Mouse (Mus musculus): ENCODE results near the gene Fkbp15.

Fkbp15 gene

DNA sequence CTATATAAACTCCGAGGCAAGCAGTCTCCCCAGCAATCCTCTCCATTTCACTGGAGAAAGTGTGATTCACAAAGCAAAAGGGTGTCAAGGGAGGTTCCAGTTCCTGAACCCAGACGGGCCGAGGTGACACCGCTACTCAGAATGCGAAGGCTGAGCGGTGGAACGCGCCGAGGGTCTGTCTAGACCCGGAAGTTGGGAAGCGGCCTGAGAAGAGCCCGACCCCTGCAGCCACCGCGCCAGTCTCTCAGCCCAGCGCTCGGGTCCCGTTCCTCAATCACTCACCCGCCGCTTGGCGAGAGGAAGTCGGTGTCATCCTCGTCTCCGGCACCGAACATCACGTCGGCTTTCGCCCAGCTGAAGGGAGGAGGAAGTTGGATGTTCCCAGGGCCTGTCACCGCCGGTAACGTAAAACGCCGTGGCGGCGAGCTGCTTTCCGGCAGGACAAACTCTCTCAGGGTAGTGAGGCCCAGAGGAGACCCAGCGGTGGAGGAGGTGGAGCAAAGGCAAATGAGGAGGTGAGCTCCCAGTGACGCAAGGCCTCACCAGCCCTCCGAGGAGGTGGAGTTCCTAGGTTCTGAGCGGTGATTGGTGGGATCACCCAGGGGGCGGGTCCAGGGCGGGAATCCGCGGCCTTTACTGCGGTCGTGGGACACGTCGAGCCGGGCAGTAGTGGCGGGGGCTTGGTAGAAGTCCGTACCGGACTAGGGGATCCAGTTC lies at the start of gene Fkbp15, which contains the start of gene Slc31a1:
Gene Fkbp15 (minus strand): TSS at position 461 of the 717 bp plus-strand sequence.
Gene Slc31a1 (plus strand): TSS at position 640 of the 717 bp plus-strand sequence.
- peak; percentile 96 to 97 for DNase-seq

DNA sequence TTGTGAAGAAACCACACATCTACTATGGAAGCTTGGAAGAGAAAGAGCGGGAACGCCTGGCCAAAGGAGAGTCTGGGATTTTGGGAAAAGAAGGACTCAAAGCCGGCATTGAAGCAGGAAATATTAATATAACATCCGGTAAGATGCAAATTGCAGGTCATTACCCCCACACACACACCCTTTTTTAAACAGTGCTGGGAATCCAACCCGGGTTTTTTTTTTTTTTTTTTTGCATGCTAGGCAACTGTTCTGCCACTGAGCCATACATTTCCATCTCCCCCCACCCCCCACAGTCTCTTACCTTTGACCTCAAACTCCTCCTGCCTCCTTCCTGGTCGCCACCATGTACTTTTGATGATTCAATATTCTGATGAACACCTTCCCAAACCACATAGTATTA lies 49.3 kb upstream of the Fkbp15 start:
- no peak for DNase-seq

DNA sequence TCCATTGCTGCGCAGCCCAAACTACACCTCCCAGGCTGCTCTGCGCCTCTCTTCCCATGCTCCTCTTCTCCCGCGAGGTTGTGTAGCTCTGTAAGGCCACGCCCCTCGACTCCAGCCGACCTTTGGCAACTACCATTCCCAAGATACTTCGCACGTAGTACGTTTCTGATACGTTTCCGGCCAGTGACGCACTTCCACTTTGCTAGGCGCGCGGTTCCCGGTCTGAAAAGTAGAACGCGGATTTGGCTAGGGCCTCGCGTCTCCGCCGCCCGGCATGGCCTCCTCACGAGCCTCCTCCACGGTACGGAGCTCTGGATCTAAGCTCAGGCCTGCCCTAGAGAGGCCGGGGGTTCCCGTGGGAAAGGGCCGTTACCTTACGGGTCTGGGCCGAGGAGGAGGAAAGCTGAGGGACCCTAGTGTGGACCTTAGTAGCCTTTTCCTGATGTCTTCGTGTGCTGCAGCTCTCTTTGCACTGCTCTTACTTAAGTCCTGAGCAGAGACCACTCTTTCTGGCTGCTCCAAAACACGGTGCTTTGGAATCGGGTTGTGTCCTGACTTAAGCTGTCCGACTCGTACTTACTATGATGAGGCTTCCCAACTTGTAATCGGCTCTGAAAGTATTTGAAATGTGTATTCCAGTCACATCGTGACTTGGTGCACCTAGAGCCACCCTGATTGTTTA lies 48.4 kb upstream of the Fkbp15 start, which contains the start of the genes Cdc26 and Prpf4:
Gene Cdc26 (minus strand): TSS at position 42 of the 682 bp plus-strand sequence.
Gene Prpf4 (plus strand): TSS at position 197 of the 682 bp plus-strand sequence.
- peak; percentile 99 for DNase-seq

DNA sequence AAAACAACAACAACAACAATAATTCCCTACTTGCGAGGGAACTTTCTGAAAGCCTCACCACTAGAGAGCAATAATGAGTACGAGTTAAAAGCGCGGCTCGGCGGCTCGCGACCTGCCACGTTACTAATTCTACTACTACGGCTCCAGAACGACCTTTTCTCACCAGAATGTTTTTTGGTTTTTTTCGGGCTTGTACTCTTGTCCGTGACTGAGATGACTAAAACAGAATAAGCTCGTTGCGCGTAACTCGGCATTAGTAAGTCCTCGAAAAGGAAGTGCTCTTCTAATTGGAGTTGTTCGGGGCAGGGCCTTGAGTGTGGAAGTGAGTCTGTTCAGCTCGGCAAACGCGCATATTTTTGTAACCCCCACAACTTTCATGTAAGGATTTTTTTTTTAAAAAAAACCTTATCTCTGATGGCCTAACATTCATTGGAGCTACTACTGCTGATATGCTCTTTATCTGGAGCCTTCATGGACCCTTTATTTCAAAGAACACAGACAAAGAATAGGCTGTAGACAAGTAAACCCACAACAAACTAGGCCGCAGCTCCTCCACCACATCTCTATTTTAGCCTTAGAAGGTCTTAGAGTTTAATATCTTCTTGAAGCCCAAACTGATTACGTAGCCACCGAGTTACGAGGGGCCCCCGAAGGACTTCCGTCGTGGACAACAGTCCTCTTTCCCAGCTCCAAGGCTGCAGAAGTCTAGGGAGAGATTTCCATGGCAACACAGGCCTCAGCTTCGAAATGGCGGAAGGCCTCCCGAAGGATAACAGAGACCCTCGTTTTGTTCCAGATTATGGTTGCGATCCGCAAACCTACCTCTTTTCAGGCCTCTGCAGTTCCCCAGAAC lies 47.6 kb upstream of the Fkbp15 start:
- DNase-seq, result peak; percentile 68 to 80

DNA sequence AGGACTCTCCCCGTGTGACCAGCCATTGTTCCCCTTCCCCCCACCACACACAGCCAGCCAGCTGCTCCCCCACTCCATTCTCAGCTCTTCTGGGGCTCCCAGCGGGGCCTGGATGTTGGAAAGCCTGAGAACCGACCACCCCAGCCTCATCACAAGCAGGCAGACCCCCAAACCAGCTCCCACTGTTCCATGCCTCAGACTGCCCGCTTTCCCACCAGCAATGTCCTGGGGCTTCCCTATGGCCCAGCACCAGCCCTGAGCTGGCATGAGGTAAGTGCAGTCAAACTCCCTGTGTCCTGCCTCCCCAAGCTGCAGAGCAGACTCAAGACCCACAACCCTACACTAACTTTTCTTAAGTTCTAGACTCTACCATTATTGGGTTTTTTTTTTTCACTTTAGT lies 45.8 kb upstream of the Fkbp15 start:
- DNase-seq, result no peak

DNA sequence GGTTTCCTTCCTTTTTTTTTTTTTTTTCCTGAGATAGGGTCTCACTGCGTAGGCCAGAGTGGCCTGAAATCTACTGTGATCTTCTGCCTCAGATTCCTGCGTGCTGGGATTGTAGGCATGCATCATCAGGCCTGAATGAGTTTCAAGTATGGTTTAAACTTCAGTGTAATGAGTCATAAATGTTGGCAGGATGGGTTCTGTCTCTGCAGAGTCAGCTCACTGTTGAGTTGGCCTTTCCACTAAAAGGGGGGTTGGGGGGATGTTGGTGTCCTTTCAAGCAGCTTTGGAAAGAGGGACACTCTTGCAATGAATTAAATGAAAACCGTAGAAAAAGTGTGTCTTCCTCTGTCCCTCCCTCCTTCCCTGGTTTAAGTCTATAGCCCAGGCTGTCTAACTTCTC lies 38.6 kb upstream of the Fkbp15 start:
- no peak for DNase-seq

DNA sequence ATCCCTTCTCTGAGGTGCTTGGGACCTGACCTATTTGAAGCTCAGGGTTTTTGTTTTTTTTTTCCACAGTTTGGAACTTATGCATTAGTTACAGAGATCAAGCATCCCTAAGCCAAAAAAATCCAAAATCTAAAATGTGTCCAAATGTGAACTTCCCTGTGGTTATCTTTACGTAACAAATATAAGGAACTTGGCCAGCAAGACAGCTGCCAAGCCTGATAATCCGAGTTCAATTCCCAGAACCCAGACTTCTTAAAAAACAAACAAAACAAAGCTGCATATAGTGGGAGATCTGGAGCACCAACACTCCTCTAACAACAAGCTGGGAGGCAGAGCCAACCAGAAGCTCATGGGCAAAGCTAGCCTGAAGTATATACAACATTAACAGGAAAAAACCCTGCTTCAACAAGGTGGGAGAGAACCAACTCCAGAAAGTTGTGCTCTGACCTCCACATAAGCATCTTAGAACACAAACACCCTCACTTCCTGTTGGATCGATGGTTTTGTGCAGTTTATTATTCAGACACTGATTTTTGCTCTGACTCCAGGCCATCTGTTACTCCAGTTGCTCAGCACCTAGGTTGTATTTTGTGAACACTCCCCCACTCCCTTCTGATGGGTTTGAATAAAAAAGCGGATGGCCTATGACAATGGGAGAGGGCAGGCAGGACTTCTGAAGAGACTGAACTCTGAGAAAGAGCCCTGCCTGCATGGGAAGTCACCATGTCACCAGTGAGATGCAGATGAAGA lies 37.4 kb upstream of the Fkbp15 start:
- no peak for DNase-seq

DNA sequence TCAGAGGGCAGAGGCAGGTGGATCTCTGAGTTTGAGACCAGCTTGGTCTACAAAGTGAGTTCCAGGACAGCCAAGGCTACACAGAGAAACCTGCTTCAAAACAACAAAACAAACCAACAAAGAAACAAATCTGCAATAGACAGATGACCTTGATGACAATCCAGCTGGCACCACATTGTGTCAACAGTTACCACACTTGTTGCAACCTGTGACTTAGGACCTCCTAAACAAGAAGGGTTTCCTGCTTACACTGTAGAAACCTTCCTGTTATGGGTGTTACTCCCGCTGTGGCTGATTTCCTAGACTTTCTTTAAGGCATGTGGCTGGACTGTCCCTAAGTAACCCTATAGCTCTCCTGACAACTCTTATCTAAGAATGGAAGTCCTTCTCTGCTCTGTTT lies 35.5 kb upstream of the Fkbp15 start:
- DNase-seq, result no peak

DNA sequence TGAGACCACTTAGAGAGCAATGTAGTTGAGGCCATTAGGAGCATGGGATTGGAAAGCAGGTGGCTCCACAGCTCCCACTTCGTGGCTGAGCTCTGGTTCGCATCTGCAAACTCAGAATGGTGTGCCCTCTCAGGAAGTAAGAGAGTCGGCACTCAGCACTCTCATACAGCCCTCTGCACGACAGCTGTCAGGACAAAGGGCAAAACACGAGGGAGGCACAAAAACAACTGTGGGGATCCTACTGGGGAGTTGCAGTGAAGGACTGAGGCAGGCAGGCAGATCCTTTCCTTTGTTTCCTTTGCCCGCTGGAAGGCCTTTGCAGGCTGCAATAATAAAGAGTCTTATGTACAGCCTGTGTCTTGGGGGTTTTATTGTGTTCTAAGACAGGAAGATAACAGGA lies 33.1 kb upstream of the Fkbp15 start:
- no peak for DNase-seq

DNA sequence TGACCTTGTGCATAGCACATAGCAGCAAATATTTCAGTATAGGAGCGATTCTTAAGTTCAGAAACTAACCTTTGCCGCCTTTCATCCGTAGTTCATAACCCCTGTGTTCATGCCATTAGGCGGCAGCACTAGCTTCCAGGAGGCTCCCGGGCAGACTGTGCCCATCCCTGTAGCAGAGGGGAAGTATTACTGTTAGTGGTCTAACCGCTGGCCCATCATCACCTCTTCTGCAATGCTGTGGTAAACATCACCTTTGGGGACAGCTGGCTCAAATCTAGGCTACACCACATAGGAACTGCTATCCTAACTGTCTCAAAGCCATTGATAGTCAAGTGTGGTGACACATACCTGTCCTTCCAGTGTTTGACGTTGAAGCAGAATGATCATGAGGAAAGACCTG lies 31.5 kb upstream of the Fkbp15 start:
- DNase-seq, result no peak

DNA sequence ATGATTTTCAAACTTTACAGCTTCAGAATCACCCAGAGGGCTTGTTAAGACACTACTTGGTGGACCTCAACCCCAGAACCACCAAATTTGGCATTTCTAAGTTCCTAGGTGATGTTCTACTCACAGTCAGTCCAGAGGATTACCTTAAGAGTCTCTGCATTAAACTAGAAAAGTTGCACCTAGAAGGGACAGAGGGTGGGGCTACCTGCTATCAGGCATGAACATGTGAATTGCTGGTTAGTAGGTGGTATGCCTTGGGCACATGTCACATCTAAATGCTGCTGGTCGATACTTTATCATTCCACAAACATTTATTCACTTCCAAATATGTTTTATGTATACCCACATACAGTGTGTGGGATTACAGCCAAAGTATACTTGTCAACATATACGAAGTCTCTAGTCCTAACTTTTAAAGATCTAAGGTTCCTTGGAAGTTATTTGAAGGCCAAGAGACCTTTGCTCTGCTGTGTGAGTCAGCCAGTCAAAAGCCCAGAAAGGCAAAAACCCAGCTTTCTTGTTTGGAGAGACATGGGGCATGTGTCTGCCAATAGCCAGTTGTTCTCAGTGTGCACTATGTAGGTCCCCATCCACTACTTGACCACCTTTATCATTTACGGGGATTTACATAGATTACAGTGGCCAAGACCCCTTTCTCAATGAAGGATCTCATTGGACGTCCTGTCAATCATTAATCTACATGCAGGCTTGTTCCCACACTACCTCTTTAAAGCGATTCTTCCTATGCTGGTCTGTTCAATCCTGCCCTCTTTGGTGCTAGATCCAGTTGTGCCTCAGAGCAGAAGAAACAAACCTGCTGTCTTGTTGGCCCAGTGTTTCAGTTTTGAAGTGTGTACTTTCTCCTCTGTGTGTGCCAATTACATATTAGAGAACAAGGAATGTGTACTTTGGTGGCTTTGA lies 29.5 kb upstream of the Fkbp15 start:
- no peak for DNase-seq

DNA sequence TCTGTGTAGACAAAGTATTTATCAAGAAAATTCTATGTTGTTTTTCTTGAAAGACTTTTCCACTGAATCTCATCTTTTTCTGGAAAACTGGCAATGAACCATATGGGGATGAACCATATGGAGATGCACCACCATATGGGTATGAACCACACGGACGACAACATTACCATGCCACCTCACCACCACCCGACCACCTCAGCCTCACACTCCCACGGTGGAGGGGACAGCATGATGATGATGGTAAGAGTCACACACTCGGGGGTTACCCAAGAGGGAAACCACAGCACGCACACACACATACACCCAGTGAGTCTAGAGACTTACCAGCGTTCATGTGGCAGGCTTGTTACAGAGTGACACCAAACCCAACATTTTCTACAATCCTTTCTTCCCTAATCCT lies 25.1 kb upstream of the Fkbp15 start:
- no peak for DNase-seq

DNA sequence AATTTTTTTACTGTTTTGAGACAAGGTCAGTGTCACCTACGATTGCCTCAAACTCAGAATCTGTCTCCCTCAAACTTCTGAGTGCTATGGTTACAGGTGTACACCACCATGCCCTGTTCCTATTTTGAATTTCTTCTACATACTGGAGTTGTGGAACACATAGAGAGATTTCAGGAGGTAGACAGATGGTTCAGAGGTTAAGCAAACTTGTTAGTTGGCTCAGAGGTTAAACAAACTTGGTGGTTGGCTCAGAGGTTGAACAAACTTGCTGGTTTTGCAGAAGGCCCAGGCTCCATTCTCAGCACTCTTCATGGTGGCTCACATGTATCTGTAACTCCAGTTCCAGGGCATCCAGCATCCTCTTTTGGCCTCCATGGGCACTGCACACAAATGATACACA lies 23.8 kb upstream of the Fkbp15 start:
- DNase-seq, result no peak

DNA sequence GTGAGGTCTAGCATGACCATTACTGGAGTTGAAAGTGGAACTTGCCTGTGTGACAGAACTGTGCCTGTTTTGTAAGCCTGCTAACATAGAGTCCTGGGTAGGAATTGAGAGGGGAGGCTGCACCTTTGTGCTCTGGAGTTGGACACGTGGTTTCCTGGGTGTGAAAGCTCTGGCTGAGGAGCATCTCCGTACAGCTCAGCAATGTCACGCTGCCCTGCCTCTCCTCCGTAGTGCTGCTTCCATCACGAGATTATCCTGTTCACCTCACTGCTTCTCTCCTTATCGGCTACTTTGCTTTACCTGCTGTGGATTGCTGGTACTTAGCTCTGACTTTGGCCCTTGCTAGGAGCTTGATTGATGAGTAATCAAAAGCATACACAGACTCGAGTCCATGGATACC lies 23.4 kb upstream of the Fkbp15 start:
- no peak for DNase-seq

DNA sequence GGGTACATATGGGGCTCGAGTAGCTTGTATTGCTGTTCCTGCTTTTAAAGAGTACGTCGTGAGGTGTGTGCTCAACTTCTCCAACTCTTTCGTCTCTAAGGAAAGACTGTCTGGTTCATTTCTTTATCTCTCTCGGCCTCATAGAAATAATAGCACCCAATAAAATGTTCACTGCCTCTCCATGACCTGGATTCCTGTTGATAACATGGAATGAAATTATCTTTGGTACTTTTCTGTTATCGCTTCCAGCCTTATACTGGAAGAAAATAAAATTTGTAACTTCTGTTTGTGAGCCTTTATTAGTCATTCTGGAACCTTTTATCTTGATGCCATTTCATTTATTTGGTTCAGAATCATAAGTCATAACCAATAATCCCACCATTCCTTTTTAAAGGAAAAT lies 22.9 kb upstream of the Fkbp15 start:
- DNase-seq, result no peak

DNA sequence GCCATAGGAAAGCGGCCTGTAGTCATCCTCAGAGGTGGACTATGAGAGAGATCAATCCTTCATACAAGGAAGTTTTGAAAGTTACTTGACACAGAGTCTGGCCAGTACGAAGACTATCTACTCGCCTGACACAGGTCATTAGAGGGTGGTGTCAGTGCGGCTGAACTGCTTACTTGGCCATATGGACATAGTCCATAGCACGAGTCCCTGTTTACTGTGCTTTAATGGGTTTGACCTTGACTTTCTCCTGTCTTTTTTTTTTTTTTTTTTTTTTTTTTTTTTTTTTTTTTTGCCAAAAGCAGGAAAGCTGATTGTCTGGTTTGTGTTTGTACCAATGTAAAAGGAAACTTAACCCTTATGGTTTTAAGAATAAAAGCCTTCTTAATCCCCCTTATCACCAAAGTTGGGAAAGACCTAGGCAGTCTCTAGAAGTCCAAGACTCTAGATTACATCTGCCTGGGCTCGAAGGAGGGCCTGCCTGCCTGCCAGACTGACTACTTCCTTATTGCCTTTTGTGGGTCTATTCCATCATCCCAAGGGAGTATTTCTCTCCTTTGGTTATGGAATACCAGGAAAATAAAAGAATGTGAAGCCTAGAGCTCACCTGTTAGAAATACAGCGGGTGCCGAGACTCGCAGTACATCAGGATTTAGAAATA lies 19.5 kb upstream of the Fkbp15 start:
- no peak for DNase-seq

DNA sequence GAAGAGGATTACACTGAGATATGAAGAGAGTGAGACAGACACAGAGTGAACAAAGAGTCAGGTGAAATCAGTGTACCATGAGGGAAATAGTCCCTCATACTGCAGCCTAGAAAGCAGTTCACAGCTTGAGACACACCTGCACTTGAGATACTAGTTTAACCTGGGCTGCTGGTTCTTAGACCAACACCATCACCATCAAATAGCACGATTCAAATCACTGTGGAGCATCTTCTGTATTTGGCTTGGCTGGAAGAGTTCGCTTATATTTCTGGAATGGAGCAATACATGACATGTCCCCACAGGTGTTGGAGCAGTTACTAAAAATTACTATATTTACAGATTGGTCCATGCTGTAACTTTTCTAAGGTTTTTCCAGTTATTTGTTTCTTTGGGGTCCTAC lies 15.8 kb upstream of the Fkbp15 start:
- DNase-seq, result no peak

DNA sequence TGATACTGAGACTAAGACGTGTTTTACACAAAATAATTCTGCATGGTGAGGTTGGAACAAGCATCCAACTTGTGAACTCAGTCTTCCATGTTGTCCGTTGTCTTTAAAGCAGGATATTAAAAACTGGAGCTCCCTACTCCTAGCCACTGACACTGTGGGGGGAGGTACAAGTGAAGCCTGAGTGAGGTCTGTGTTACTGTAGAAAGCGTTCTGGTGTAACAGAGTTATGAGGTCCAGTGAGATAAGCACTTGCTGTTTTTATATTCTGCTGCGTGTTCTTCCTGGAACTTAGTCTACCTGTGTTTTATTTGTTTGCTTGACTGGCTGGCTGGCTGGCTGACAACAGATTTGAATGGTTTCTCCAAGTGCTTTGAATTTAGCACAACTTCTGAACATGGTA lies 14.0 kb upstream of the Fkbp15 start:
- DNase-seq, result no peak

DNA sequence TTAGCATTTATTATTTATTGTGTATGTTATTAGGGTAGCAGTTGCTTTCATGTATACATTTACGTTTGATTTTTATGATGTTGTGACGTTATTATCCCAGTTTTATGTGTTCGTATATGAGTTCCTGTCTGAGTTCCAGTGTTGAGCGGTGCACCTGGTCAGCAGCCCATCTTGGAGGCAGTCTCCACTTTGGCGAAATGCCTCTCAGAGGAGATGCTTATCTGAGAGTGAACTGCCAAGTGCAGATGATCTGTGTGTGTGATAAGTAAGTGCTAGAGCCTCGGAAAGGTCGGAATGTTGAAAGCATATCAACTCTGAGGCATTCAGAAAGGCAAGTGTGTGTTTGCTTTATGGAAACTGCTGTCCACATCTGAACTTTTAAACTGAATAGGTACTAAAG lies 13.3 kb upstream of the Fkbp15 start:
- no peak for DNase-seq

DNA sequence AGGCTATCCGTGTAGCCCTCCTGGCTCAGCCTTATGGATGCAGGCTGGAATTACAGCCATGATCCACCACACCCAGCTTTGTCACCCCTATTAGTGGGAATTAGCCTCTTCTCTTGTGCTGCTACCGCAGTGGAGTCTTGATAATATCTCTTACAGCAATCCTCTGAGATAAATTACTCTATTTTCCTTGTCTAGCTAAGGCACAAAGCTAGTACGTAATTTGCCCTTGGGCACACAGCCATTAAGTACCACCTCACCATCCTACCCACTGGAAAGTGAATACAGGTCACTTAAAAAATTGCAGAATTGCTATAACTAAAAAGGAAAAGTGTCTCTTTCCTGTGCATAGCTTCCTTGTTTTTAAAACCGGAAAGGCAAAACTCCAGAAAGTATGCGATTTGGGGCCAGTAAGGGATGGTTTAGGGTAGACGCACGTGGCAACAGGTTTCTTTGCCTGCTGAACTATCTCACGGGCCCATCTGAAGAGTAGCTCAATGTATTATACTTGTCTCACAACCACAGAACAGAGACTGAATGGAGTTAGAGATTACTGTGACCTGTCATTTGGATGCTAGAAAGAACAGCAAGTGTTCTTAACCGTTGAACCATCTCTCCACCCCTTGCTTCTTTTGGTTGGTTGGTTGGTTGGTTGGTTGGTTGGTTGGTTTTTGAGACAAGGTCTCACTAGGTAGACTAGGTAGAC lies 12.6 kb upstream of the Fkbp15 start:
- DNase-seq, result no peak

Data from kidney, postnatal 4 days (tissue).